Mouse (Mus musculus) megakaryocyte-erythroid progenitor cell, adult 5-6 weeks (primary cell): Measurements from ENCODE around the gene Msi1. TPM values are rescaled to one million over a fixed set of nuclear protein-coding genes. Genes with fewer than 3 reads are reported as not detected.

ENCODE experiments used
- ATAC-seq: replicated peaks from 2 replicates; pipeline ENCODE4 v1.8.0; 2016; ENCODE audit warnings: mild to moderate bottlenecking, inconsistent platforms; ENCODE audit not compliant: severe bottlenecking, poor library complexity, low FRiP score, low TSS enrichment
- total RNA-seq, 2 experiments: library from RNA; stranded (forward) in 1 of 2; stranded (reverse) in 1 of 2; fragments of 200-1000, 215-1000 nt in 1 of 2; fragments of >200 nt in 1 of 2; fragmentation: Nextera tagmentation in 1 of 2; gene quantifications; 2 replicates each; pipeline ENCODE4 v1.2.3; 2014 to 2017

The Msi1 gene
- total RNA-seq (2014; fragmentation: Nextera tagmentation) = not detected in 2 replicates
- not detected in 2 replicates for total RNA-seq (2017)

DNA sequence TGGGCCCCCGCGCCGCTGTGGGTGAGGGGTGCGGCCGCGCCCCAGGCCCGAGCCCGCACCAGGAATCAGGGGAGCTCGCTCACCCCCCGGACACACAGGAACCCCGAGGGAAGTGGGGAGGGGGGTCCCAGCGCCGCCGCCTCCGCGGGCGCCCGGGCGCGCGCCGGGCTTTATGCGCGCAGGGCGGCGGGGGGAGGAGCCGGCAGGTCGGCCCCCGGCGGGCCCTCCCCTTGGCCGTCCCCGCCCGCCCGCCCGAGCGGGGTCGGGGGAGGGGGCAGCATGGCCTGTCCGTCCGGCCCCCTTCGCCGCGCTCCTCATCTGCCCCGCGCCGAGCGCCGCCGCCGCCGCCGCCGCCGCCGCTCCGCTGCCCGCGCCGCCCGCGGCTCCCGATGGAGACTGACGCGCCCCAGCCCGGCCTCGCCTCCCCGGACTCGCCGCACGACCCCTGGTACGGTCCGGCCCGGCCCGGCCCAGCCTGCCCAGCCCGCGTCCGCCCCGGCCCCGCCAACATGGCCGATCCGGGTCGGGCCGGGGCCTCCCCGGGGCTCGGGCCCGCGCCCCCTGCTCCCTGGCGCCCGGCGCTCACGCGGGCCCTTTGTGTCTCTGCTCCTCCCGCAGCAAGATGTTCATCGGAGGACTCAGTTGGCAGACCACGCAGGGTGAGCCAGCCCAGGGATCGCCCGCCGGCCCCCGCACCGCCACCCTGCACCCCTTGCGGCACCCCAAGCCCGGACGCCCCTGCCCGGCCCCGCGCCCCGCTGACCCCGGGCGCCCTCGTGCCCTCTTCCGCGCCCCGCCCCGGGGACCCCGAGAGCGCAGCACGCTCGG is at the start of gene Msi1:
Gene Msi1, plus strand, starts transcription at position 241 of the 828 bp plus-strand sequence.
- ATAC-seq = no peak

DNA sequence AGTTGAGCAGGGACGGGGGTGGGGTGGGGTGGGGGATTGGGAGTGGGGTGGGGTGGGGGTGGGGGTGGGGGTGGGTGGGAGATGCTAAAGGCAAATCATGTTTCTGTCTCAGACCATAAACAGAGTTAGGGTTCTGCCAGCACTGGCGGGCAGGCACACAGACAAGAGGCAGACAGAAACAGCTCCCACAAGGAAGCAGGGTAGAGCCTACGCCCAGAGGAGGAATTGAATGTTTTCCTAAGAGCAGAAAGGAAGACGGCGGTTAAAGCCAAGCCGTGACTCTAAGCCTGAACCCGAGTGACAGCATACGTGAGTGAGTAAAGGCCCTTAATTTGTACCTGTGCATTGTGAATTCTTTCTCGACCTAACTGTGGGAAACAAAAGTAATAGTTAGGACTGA is 37.5 kb upstream of the Msi1 start:
- ATAC-seq = no peak

DNA sequence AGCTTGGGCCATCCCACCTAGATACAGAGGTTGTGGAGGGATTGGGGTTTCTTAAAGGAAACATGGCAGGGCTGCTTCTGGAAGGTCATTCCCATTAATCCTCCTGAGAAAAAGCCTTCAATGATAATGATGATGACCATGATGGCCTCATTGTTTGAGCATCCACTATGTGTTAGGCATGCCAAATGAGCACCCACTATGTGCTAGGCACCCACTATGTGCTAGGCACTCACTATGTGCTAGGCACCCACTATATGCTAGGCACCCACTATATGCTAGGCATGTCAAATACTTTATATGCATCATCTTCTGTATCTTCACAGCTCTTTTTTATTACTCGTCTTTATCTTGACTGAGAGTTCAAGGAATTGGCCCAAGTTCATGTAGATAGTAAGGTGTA is 36.4 kb upstream of the Msi1 start:
- ATAC-seq = no peak

DNA sequence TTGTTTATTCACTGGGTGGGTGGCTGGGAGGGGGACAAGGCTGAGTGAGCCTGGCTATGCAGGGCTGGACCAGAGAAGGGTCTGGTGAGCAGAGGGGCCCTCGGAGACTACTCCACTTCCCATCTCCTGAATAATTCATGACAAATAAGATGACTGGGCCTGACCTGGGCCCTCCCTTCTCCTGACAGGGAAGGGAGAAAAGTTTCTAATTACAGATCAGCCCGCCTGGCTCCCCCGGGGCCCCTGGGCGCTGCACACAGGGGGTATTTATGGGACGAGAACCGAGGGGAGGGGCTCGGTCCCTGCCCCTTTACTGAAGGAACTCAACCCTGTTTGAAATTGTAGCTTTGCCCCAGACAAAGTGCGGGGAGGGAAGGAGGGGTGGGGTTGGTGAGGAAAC is 35.2 kb upstream of the Msi1 start:
- no peak for ATAC-seq

DNA sequence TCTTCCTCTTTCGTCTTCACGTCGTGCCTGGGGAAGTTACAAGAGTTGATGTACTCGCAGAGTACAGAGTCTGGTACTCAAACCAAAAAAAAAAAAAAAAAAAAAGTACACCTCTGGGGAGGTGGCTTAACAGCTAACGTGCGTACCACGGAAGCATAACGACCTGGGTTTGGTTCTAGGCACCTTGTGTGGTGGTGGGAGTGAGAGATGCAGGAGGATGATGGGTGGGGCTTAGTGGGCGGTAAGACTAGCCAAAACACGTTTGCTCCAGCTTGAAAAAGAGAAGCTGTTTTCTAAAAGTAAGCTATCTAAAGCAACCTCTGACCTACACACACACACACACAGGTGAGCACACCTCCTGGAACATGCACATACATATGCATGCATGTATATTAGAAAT is 34.6 kb upstream of the Msi1 start:
- ATAC-seq = no peak

DNA sequence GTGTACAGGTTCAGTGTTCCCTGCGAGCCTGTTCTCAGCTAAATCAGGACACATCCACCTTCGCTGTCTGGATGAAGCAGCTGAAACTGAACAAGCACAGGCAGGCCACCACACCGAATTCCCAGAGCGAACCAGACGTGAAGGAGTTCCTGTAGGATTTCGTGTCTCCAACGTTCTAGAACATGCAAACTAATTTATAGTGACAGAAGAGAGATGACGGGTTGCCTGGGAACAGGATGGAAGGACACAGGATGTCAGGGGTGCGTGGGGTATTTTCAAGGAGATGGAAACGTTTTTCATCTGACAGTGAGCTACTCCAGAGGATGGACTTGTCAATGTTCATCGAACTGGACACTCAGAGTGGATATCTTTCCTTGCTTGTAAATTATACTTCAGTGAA is 32.7 kb upstream of the Msi1 start:
- ATAC-seq = no peak

DNA sequence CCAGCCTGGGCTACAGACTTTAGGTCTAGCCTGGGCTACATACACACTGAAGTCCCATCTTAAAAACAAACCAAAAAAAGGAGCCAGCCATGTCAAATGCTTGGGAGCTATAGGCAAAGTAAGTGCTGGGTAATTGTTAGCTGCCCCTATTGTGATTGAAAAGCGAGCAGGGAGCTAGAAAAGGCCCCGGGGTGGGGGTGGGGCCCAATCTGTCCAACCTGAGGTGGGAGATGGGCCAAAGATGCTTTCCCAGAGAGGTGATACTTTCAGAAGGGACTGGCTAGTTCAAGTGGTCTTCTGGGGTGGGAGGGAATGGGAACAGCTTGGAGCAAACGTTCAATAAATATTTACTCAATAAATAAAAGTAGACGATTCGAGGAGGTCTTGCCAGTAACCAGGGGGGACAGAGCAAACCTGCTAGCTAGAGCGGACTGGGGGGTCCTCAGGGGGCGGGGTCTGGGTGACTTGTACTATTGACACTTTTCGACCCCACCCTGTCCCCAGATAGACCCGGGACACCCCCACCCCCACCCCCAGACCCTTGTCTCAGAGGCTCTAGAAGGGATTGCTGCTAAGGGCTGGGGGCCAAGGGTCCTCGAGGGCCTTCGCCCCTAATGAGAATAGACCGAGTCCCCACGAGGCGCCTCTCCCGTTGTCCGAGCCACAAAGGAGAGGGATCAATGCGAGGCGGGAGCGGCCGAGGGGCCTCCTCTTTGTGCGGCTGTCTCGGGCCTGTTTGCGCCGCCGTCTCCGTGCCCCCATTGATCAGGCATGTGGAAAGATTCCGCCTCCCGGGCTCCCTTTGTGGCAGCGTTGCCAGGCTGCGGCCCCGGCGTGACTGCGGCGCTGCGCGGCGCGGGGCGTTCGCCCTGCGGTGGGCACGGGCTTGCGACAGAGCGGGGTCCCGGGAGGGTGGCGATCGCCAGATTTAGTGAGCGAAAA is 31.3 kb upstream of the Msi1 start:
- no peak for ATAC-seq

DNA sequence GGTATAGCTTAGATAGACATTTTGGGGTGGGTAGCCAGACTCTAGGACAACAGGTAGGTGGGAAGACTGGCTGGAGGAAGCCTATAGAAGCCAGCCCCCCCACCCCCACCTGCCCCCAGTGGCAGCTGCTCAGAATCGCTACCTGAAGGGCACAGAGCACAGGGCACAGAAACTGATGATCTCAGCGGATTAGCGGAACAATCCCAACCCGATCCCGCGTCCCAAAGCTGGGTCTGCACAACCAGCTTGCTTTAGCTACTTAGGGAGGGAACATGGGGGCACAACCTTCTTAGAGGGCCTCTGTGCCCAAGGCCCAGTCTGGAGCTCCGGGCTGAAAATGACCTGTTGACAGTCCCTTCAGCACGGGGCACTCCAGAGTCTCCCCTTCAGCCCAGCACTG is 27.3 kb upstream of the Msi1 start:
- no peak for ATAC-seq

DNA sequence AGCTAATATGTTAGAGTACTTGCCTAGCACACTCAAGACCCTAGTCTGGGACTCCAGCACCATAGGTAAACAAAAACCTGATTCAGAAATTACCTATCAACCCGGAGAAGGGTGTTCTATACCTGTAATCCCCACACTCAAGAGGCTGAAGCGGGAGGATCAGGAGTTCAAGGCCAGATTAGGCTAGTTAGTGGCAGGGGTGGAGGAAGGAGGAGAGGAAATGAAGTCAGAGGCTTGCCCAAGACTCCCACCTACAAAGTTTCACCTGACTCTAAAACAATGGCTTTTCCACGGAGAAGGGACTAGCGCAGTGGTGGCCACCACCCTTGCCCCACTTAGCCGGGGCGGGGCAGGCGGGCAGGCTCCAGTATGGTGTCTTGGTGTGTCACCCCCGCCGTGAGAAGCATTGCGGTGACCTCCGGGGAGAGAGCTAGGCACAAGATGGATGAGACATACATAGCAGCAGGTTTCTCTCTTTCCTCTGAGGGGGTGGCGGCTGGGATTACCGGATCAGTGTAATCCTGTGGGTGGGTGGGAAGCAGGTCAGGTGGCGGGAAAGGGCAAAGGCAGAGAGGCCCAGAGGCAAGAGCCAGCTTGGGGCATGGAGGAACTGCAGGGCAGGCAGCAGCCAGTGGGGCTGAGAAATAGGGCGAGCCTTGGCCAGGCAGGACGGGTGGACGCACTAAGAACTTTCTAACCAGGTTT is 25.8 kb upstream of the Msi1 start:
- no peak for ATAC-seq

DNA sequence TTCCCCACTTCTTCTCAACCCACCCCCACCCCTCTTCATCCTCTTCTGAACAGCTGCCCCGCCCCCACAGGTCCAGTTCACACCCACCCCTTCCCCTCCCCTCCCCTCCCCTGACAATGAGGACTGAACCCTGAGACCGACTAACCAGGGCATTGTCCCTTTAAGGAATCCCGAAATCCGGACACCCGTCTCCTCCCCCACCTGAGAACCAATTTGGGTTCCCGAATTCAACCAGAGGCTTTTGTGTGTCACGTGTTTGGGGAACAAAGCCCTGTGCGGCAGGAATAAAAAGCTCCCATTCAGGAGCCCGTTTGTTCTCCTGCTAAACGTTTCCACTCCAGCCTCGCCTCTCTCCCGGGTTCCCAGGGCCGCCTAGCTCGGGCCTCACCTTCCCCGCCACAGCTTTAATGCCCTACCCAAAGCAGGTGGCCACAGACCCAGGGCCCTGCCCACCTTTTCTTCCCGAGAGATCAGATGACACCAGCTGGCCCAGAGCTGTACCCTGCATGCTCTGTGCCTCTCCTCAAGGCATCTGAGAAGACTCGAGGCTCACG is 25.1 kb upstream of the Msi1 start:
- no peak for ATAC-seq

DNA sequence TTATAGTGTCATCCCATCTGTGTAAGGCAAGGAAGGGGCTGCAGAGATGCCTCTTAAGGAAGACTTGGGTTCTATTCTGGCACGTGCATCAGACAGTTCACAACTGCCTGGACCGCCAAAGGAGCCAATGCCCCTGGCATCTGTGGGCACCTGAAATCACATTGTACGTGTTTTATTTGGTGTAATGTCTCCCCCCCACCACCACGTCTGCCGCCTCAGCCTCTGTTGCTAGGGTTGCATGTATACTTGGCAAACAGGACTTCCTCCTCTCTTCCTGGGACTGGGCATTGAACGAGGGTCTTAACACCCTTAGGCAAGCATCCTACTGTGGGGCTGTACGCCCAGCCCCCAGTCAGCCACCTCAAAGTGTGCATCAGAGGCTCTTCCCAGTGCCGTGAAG is 24.2 kb upstream of the Msi1 start:
- no peak for ATAC-seq

DNA sequence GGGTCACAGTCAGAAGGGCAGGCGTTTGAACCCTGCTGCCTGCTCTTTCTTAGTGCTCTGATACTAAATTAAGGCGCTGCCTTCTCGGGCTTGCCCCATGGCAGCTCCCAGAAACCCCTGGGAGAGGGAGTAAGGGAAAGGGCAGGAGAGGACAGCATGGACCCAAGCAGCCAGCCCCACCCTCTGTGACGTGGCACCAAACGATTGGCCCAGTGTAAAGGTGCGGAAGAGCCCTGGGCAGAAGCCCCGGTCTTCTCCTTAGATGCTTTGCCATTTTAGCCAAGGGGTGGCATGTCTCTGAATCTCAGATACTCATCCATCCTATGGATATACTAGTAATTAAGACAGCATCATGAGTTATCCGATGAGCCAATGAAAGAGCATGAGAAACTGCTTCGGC is 21.3 kb upstream of the Msi1 start:
- ATAC-seq = no peak

DNA sequence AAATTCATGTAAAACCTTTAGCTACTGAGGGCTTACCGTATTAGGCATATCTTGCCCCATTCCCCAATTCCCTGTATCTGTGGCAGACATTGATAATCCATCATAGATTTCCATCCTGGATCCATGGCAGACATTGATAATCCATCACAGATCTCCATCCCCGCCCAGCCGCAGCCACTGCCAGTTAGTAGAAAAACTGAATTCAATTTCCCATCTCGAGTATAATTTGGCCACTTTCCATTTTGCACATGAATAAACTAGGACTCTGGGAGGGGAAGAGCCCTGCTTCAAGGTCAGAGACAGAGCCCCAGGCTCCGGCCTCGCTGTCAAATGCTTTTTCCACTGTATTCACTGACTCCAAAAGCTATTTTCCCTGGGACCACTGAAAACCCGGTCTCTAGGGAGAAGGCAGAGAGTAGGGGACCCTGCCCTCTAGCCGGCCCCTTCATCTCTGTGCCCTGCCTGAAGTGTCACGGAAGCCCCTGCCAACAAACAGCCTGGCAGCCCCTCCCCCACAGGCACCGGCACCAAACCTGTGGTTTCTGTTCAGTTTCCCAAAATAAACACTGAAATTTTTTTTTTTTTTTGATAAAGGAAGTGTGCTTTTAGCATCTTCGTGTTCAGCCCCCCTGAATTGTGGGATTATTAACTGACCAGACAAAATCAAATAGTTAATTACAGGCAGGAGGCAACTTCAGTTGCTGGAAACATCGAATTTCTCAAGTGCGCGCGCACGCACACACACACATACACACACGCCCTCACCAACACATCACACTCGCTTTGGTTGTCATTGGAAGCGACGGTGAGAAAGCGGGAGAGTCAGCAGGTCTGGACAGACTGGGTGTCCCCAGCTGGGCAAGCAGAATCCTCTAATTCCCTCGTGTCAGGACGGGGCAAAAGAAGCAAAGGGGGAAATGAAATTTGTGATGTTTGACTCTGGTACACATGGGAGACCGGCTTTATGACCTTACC is 14.0 kb upstream of the Msi1 start:
- no peak for ATAC-seq

DNA sequence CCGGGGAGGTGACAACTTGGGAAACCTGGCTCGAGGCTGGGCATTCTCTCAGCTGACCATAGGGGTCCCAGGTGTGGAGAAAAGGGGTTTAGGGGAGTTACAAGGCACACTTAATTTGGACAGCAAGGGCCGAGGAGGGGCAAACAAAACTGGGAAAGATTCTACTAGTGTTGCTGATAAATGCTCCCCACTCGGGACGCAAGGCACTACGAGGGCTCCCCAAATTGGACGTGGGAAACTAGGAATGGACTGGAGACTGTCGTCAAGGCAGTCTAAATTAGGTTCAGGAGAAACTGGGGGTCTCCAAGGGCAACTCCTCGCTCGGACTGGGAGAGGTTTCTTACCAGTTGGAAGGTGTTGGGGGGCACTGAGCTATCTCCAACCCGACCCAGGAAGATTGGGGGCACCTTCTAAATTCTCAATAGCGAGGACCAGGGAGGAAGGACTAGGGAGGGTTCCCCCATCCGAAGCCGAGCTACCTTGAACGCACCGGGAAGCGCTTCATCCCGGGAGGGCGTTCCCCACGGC is 504 bp upstream of the Msi1 start:
- no peak for ATAC-seq

DNA sequence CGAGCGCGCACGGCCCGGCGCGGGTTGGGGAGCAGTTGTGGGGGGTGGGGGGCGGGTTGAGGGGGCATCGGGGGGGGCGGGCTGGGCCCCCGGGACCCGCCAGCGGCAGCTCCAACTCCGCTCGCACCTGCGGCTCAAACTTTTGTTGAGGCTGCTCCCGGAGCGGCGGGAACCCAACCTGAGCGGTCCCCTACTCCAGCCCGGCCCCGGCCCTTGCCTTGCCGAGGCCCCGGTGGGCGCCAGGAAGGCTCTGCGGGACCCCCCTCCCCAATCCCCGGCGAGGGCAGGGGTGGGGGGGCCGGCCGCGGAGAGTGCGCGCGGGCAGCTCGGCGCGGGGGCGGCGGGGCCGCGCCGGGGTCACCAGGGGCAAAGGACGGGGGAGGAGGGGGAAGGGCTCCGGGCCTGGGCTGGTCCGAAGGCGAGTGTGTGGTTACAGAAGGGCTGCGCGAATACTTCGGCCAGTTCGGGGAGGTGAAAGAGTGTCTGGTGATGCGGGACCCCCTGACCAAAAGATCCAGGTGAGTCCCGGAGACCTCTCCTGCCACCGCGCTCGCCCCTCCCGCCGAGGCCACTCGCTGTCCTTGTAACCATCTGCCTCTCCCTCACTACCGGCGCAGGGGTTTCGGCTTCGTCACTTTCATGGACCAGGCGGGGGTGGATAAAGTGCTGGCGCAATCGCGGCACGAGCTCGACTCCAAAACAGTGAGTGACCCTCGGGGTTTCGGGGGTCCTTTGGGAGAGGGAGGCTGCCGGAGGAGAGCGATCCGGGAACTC is 975 bp downstream of the Msi1 start:
- ATAC-seq = no peak

DNA sequence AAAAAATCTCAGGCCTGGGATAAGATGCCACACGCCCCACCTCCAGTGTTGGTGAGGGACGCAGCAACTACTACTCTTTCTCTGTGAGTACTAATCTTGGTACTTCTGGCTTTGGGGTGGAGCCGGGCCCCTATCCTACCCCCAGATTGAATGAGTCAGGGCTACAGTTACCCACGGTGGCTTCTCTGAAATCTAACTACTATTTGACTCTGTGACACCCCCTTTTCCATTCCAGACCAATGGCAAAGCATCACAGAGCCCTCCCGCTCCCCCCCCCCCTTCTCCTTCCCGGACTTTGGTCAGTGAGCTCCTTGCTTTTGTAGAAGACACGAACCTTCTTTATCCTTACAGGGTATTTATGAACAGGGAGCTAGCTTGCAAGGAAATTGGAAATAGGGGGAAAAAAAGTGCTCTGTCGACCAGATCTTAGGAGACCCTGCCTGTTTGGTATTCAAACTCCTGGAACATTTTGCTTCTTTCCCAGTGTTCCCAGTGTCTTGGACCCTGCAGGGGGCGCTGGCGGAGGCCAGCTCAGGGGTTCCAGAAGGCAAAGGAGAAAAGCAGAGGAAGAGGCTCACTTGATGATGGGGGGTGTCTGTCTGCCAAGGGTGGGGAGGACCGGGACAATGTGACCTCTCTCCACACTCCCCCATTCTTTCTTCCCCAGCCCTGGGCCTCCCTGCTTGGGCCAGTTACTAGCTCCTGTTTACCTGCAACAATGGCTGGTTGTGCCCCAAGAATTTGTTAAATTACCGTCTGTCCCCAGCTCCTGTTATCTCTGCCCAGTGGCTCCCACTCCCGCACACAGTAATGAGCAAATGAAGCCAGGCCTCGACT is 1.9 kb downstream of the Msi1 start:
- no peak for ATAC-seq

DNA sequence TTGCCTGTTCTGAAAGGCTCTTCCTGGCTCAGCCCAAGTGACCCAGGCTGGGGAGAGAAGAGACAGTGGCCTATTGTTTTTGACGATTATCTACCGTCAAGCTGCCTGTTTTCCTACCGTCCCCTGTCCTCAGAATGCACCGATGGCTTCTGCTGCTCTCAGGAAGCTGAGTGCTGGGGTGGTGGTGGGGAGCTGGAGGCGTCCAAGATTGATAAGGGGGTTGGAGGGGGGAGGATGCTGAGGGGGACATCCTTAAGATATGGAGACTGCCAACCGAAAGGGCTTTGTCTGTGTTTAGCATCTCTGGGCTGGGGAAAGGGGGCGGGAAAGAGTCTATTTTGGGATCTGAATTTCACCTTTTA is 2.5 kb downstream of the Msi1 start:
- no peak for ATAC-seq
